ENCODE assay signal across 11 mouse cellular contexts in genomic region chr5:64193353-64193752, GRCm38 (mm10). TPM values are rescaled to one million over a fixed set of nuclear protein-coding genes. Genes with fewer than 3 reads are reported as not detected.
DNase-seq lines count a peak whose midpoint lies in the region; ATAC-seq lines count a peak whose summit lies in the region.
"Had no signal": no experiment of that assay in that cellular context is flagged by ENCODE, and none has a peak within 500 bp of the region (broad histone marks: within the 10 kb centered on the region; RNA-seq: fewer than 3 reads in every experiment).

No protein-coding gene starts in this region.

- 0 out of 2 replicates have a peak, but pooled peaks cover 7% of the 10 kb centered on the region for H3K9me3 ChIP-seq in intestine, embryonic 14.5 days (ENCODE audit: control insufficient read depth, low read length)
- H3K9me3 ChIP-seq in intestine, embryonic 16.5 days (ENCODE audit: control insufficient read depth, low read length): 0 out of 2 replicates have a peak, but pooled peaks cover 7% of the 10 kb centered on the region
- no peaks in the 10 kb centered on the region for H3K9me3 ChIP-seq in midbrain, embryonic 15.5 days

- no peak overlapping the region for H3K9ac ChIP-seq in intestine, embryonic 14.5 days (ENCODE audit: low read length)
- no peak overlapping the region for H3K9ac ChIP-seq in intestine, embryonic 16.5 days (ENCODE audit: low read depth, low read length)
- no peak overlapping the region for H3K9ac ChIP-seq in midbrain, embryonic 15.5 days
- H3K9ac ChIP-seq: forebrain, embryonic 12.5 days had no signal

- no peaks in the 10 kb centered on the region for H3K36me3 ChIP-seq in intestine, embryonic 14.5 days (ENCODE audit: control insufficient read depth, insufficient read depth, low read length)
- 0 out of 2 replicates have a peak, but pooled peaks cover 6% of the 10 kb centered on the region for H3K36me3 ChIP-seq in intestine, embryonic 16.5 days (ENCODE audit: control insufficient read depth, insufficient read depth, low read length)
- H3K36me3 ChIP-seq in midbrain, embryonic 15.5 days (replicated peaks): no peaks in the 10 kb centered on the region

- H3K27me3 ChIP-seq in intestine, embryonic 14.5 days (replicated peaks; ENCODE audit: control insufficient read depth, insufficient read depth, low read length): no peaks in the 10 kb centered on the region
- no peaks in the 10 kb centered on the region for H3K27me3 ChIP-seq in intestine, embryonic 16.5 days (replicated peaks; ENCODE audit: control insufficient read depth, insufficient read depth, low read length)
- no peaks in the 10 kb centered on the region for H3K27me3 ChIP-seq in midbrain, embryonic 15.5 days (replicated peaks)
- H3K27me3 ChIP-seq: forebrain, embryonic 12.5 days had no signal

- no peak overlapping the region for H3K4me3 ChIP-seq in intestine, embryonic 14.5 days (ENCODE audit: low read depth, low read length)
- no peak overlapping the region for H3K4me3 ChIP-seq in intestine, embryonic 16.5 days (ENCODE audit: low read length)
- H3K4me3 ChIP-seq in brown adipose tissue, adult 24 weeks (ENCODE audit: insufficient read depth, low read depth, low read length): no peak overlapping the region
- H3K4me3 ChIP-seq in midbrain, embryonic 15.5 days: no peak overlapping the region
- H3K4me3 ChIP-seq: forebrain, embryonic 12.5 days had no signal

- WGBS in intestine, embryonic 14.5 days: 34% methylated on average over 11 of the region's 11 CpGs
- 33% methylated on average over 11 of the region's 11 CpGs for WGBS in intestine, embryonic 16.5 days
- WGBS in midbrain, embryonic 15.5 days: 65% methylated on average over 11 of the region's 11 CpGs

- H3K4me2 ChIP-seq in intestine, embryonic 14.5 days (ENCODE audit: low read length): peak overlapping the region; percentile 18; the same call in 1 of the 2 replicates
- no peak overlapping the region for H3K4me2 ChIP-seq in intestine, embryonic 16.5 days (ENCODE audit: low read depth, low read length)
- H3K4me2 ChIP-seq in midbrain, embryonic 15.5 days: no peak overlapping the region; the same call in 1 of the 2 replicates
- H3K4me2 ChIP-seq: forebrain, embryonic 12.5 days had no signal

- H3K27ac ChIP-seq in intestine, embryonic 14.5 days (ENCODE audit: low read depth): no peak overlapping the region
- H3K27ac ChIP-seq in intestine, embryonic 16.5 days (ENCODE audit: low read length): no peak overlapping the region
- 0 out of 2 replicates have a peak overlapping the region, but pooled peaks have one; percentile 45 for H3K27ac ChIP-seq in brown adipose tissue, adult 24 weeks (replicated peaks; ENCODE audit: low read depth, low read length)
- no peak overlapping the region for H3K27ac ChIP-seq in midbrain, embryonic 15.5 days
- H3K27ac ChIP-seq: forebrain, embryonic 12.5 days had no signal

- DNase-seq in intestine, embryonic 14.5 days (ENCODE audit: low spot score): no peak
- peak; percentile 10 for DNase-seq in gastrocnemius, postnatal 10 days
- DNase-seq in kidney, postnatal 25 days: peak; percentile 37 to 71
- DNase-seq: cerebellum, postnatal 25 days; left cerebral cortex, postnatal 4 days; right cerebral cortex, postnatal 14 days had no signal

- ATAC-seq in intestine, embryonic 14.5 days (replicated peaks; ENCODE audit: low FRiP score, low TSS enrichment, low read depth): no peak
- no peak for ATAC-seq in intestine, embryonic 16.5 days
- ATAC-seq in erythroblast, adult 5-6 weeks (replicated peaks; ENCODE audit: low FRiP score, poor library complexity, severe bottlenecking): no peak
- no peak for ATAC-seq in midbrain, embryonic 15.5 days (replicated peaks)

- H3K4me1 ChIP-seq in intestine, embryonic 14.5 days (replicated peaks; ENCODE audit: control insufficient read depth, insufficient read depth, low read length): 0 out of 2 replicates have a peak, but pooled peaks cover 4% of the 10 kb centered on the region
- peaks cover 8% of the 10 kb centered on the region; the same call in 1 of the 2 replicates for H3K4me1 ChIP-seq in intestine, embryonic 16.5 days (ENCODE audit: control insufficient read depth, insufficient read depth, low read length)
- 0 out of 2 replicates have a peak, but pooled peaks cover 4% of the 10 kb centered on the region for H3K4me1 ChIP-seq in brown adipose tissue, adult 24 weeks (ENCODE audit: control insufficient read depth, insufficient read depth, insufficient read length, low read length)
- no peaks in the 10 kb centered on the region for H3K4me1 ChIP-seq in midbrain, embryonic 15.5 days
- H3K4me1 ChIP-seq: forebrain, embryonic 12.5 days had no signal

RNA-seq across cellular contexts. Expression of gene Tbc1d1, which starts 37.2 kb away (rescaled TPM):
- polyA plus RNA-seq in intestine, embryonic 14.5 days (2014; fragmentation: Nextera tagmentation; extraction: Ambion mirVana): 41.3 and 44.9 TPM in 2 replicates
- polyA plus RNA-seq in intestine, embryonic 16.5 days (2015; fragmentation: Nextera tagmentation; extraction: Ambion mirVana): 32.3 and 38.5 TPM in 2 replicates
- 5.6 and 7.8 TPM in 2 replicates for polyA plus RNA-seq in brown adipose tissue, adult 24 weeks (2012; ENCODE audit: insufficient read depth, insufficient read length, missing spikeins)
- 10 to 100 TPM; 35.5 to 36.8 TPM for total RNA-seq in gastrocnemius, postnatal 10 days (2021)
- total RNA-seq in erythroblast, adult 5-6 weeks (2015; ENCODE audit: low replicate concordance): 7.3 and 10.4 TPM in 2 replicates
- total RNA-seq in erythroblast, adult 5-6 weeks (2017; ENCODE audit: low replicate concordance): 9.6 and 11.0 TPM in 2 replicates
- polyA plus RNA-seq in midbrain, embryonic 15.5 days (2015; fragmentation: Nextera tagmentation; extraction: Ambion mirVana): 9.5 and 10.5 TPM in 2 replicates
